Mouse (Mus musculus): ENCODE results near the gene Actrt2. TPM values are rescaled to one million over a fixed set of nuclear protein-coding genes. Genes with fewer than 3 reads are reported as not detected.

Gene Actrt2
- polyA plus RNA-seq, 1 experiment from 2014 or later, result not detected

- 90% methylated on average over 13 of the region's 13 CpGs for WGBS
- H3K4me2 ChIP-seq (replicated peaks), result no peak overlapping the region
- ATAC-seq (replicated peaks), result no peak
- H3K9me3 ChIP-seq, result no peaks in the 10 kb centered on the region
- H3K4me3 ChIP-seq, result no peak overlapping the region
- no peaks in the 10 kb centered on the region for H3K27me3 ChIP-seq
- H3K27ac ChIP-seq (replicated peaks), result no peak overlapping the region
- no peaks in the 10 kb centered on the region for H3K36me3 ChIP-seq
- H3K9ac ChIP-seq (replicated peaks), result no peak overlapping the region
- peaks cover 7% of the 10 kb centered on the region for H3K4me1 ChIP-seq
Observed at GRCm38 (mm10) chr4:154700921-154701412, 33.3 kb upstream of the Actrt2 start.

GRCm38 (mm10) chr4:154700436-154700835, 32.8 kb upstream of the Actrt2 start:
- Histone ChIP-seq H3K9ac (replicated peaks) (no peak overlapping the region), H3K4me2 (replicated peaks) (no peak overlapping the region), H3K4me3 (no peak overlapping the region), H3K27ac (replicated peaks) (no peak overlapping the region), H3K27me3 (no peaks in the 10 kb centered on the region), H3K36me3 (no peaks in the 10 kb centered on the region), H3K4me1 (peaks cover 7% of the 10 kb centered on the region), H3K9me3 (no peaks in the 10 kb centered on the region)
- WGBS, result 91% methylated on average over 6 of the region's 6 CpGs
- ATAC-seq (replicated peaks), result no peak

- Histone ChIP-seq H3K4me2 (replicated peaks) (no peak overlapping the region), H3K4me1 (peaks cover 7% of the 10 kb centered on the region), H3K27ac (replicated peaks) (no peak overlapping the region), H3K4me3 (no peak overlapping the region), H3K36me3 (no peaks in the 10 kb centered on the region), H3K9me3 (no peaks in the 10 kb centered on the region), H3K27me3 (no peaks in the 10 kb centered on the region), H3K9ac (replicated peaks) (no peak overlapping the region)
- ATAC-seq (replicated peaks), result no peak
- WGBS, result 90% methylated on average over 8 of the region's 8 CpGs
Observed at GRCm38 (mm10) chr4:154699236-154699635, 31.6 kb upstream of the Actrt2 start.

GRCm38 (mm10) chr4:154698631-154699030, 31.0 kb upstream of the Actrt2 start:
- ATAC-seq (replicated peaks), result no peak
- WGBS, result 100% methylated on average over 1 of the region's 1 CpGs

GRCm38 (mm10) chr4:154698021-154698590, 30.4 kb upstream of the Actrt2 start:
- H3K27ac ChIP-seq (replicated peaks), result no peak overlapping the region
- no peaks in the 10 kb centered on the region for H3K9me3 ChIP-seq
- no peak for ATAC-seq (replicated peaks)
- no peaks in the 10 kb centered on the region for H3K36me3 ChIP-seq
- H3K4me2 ChIP-seq (replicated peaks), result no peak overlapping the region
- no peak overlapping the region for H3K9ac ChIP-seq (replicated peaks)
- 44% methylated on average over 16 of the region's 16 CpGs for WGBS
- H3K4me3 ChIP-seq, result no peak overlapping the region
- H3K4me1 ChIP-seq, result peaks cover 13% of the 10 kb centered on the region
- H3K27me3 ChIP-seq, result no peaks in the 10 kb centered on the region

More at GRCm38 (mm10) chr4:154698631-154699030, 31.0 kb upstream of the Actrt2 start:
- Histone ChIP-seq H3K9me3 (no peaks in the 10 kb centered on the region), H3K4me2 (replicated peaks) (no peak overlapping the region), H3K27me3 (no peaks in the 10 kb centered on the region), H3K36me3 (no peaks in the 10 kb centered on the region), H3K4me1 (peaks cover 9% of the 10 kb centered on the region), H3K9ac (replicated peaks) (no peak overlapping the region), H3K27ac (replicated peaks) (no peak overlapping the region), H3K4me3 (no peak overlapping the region)

GRCm38 (mm10) chr4:154697476-154697875, 29.8 kb upstream of the Actrt2 start:
- 74% methylated on average over 5 of the region's 5 CpGs for WGBS
- ATAC-seq (replicated peaks), result no peak

GRCm38 (mm10) chr4:154696552-154696951, 28.9 kb upstream of the Actrt2 start:
- H3K27me3 ChIP-seq, result no peaks in the 10 kb centered on the region
- ATAC-seq (replicated peaks), result no peak
- peaks cover 13% of the 10 kb centered on the region for H3K4me1 ChIP-seq
- no peaks in the 10 kb centered on the region for H3K9me3 ChIP-seq
- no peaks in the 10 kb centered on the region for H3K36me3 ChIP-seq
- no peak overlapping the region for H3K27ac ChIP-seq (replicated peaks)
- no peak overlapping the region for H3K9ac ChIP-seq (replicated peaks)
- H3K4me2 ChIP-seq (replicated peaks), result no peak overlapping the region
- WGBS, result 89% methylated on average over 5 of the region's 5 CpGs
- H3K4me3 ChIP-seq, result no peak overlapping the region

More at GRCm38 (mm10) chr4:154697476-154697875, 29.8 kb upstream of the Actrt2 start:
- H3K27me3 ChIP-seq, result no peaks in the 10 kb centered on the region
- H3K4me2 ChIP-seq (replicated peaks), result no peak overlapping the region
- no peak overlapping the region for H3K9ac ChIP-seq (replicated peaks)
- peaks cover 13% of the 10 kb centered on the region for H3K4me1 ChIP-seq
- H3K9me3 ChIP-seq, result no peaks in the 10 kb centered on the region
- no peak overlapping the region for H3K4me3 ChIP-seq
- H3K27ac ChIP-seq (replicated peaks), result no peak overlapping the region
- H3K36me3 ChIP-seq, result no peaks in the 10 kb centered on the region

- Histone ChIP-seq H3K9me3 (no peaks in the 10 kb centered on the region), H3K4me3 (no peak overlapping the region), H3K4me2 (replicated peaks) (no peak overlapping the region), H3K27ac (replicated peaks) (no peak overlapping the region), H3K4me1 (peaks cover 13% of the 10 kb centered on the region), H3K27me3 (no peaks in the 10 kb centered on the region), H3K36me3 (no peaks in the 10 kb centered on the region), H3K9ac (replicated peaks) (no peak overlapping the region)
- ATAC-seq (replicated peaks), result no peak
- 29% methylated on average over 4 of the region's 4 CpGs for WGBS
Observed at GRCm38 (mm10) chr4:154696146-154696545, 28.5 kb upstream of the Actrt2 start.

- no peak for ATAC-seq (replicated peaks)
- Histone ChIP-seq H3K9ac (replicated peaks) (no peak overlapping the region), H3K27ac (replicated peaks) (no peak overlapping the region), H3K9me3 (no peaks in the 10 kb centered on the region), H3K4me2 (replicated peaks) (no peak overlapping the region), H3K27me3 (no peaks in the 10 kb centered on the region), H3K4me3 (no peak overlapping the region), H3K36me3 (no peaks in the 10 kb centered on the region), H3K4me1 (peaks cover 13% of the 10 kb centered on the region)
- WGBS, result 91% methylated on average over 5 of the region's 5 CpGs
Observed at GRCm38 (mm10) chr4:154694361-154694760, 26.7 kb upstream of the Actrt2 start.

- Histone ChIP-seq H3K27ac (replicated peaks) (no peak overlapping the region), H3K27me3 (no peaks in the 10 kb centered on the region), H3K9ac (replicated peaks) (no peak overlapping the region), H3K4me1 (peaks cover 13% of the 10 kb centered on the region), H3K36me3 (no peaks in the 10 kb centered on the region), H3K4me2 (replicated peaks) (no peak overlapping the region), H3K9me3 (no peaks in the 10 kb centered on the region), H3K4me3 (no peak overlapping the region)
- WGBS, result 28% methylated on average over 20 of the region's 20 CpGs
- ATAC-seq (replicated peaks), result no peak
Observed at GRCm38 (mm10) chr4:154693348-154694015, 25.8 kb upstream of the Actrt2 start.

GRCm38 (mm10) chr4:154683068-154683752, 15.5 kb upstream of the Actrt2 start:
- H3K4me2 ChIP-seq (replicated peaks), result no peak overlapping the region
- 81% methylated on average over 5 of the region's 5 CpGs for WGBS
- H3K4me3 ChIP-seq, result no peak overlapping the region
- no peaks in the 10 kb centered on the region for H3K4me1 ChIP-seq
- H3K27ac ChIP-seq (replicated peaks), result no peak overlapping the region
- no peak for ATAC-seq (replicated peaks)
- H3K9ac ChIP-seq (replicated peaks), result no peak overlapping the region
- 0 out of 2 replicates have a peak, but pooled peaks cover under 1% of the 10 kb centered on the region for H3K27me3 ChIP-seq
- H3K36me3 ChIP-seq, result no peaks in the 10 kb centered on the region
- H3K9me3 ChIP-seq, result no peaks in the 10 kb centered on the region

GRCm38 (mm10) chr4:154682311-154682710, 14.6 kb upstream of the Actrt2 start:
- WGBS, result 49% methylated on average over 14 of the region's 14 CpGs
- Histone ChIP-seq H3K27ac (replicated peaks) (no peak overlapping the region), H3K36me3 (no peaks in the 10 kb centered on the region), H3K9me3 (no peaks in the 10 kb centered on the region), H3K4me1 (no peaks in the 10 kb centered on the region), H3K27me3 (no peaks in the 10 kb centered on the region), H3K4me2 (replicated peaks) (no peak overlapping the region), H3K4me3 (no peak overlapping the region), H3K9ac (replicated peaks) (no peak overlapping the region)
- ATAC-seq (replicated peaks), result no peak

Data from forebrain, embryonic 15.5 days (tissue).